Mouse (Mus musculus): ENCODE measurements around the gene Atp8a2. TPM values are rescaled to one million over a fixed set of nuclear protein-coding genes. Genes with fewer than 3 reads are reported as not detected.

Atp8a2 gene
- polyA plus RNA-seq, 1 experiment from 2014 or later, result 13.0 TPM

DNA sequence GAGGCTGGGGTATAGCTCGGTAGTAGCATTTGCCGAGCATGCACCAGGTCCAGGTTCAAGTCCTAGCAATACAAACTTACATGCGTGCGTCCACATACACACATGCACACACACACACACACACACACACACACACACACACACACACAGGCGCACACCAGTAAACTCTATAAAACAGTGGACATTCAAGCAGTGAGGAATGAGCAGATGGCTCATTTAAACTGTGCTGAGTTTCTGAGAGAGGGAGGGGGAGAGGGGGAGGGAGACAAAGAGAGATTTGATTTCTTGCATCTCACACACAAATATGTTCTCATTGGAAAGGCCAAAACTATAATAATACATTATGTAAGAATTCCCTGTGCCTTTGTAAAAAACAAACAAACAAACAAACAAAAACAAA lies 980 bp downstream of the Atp8a2 start:
- ATAC-seq (peak; percentile 54; the same call in 1 of the 2 replicates), DNase-seq (ENCODE audit: low spot score) (peak; percentile 60)
- Histone ChIP-seq H3K4me2 (ENCODE audit: low read length) (no peak overlapping the region), H3K27me3 (replicated peaks; ENCODE audit: control insufficient read depth, insufficient read depth, low read length) (no peaks in the 10 kb centered on the region), H3K36me3 (ENCODE audit: control insufficient read depth, insufficient read depth, low read length) (no peaks in the 10 kb centered on the region), H3K9ac (ENCODE audit: low read length) (no peak overlapping the region), H3K9me3 (replicated peaks; ENCODE audit: control insufficient read depth, low read length) (no peaks in the 10 kb centered on the region), H3K4me3 (ENCODE audit: low read depth, low read length) (no peak overlapping the region), H3K4me1 (ENCODE audit: control insufficient read depth, insufficient read depth, low read length) (no peaks in the 10 kb centered on the region), H3K27ac (ENCODE audit: low read depth, low read length) (no peak overlapping the region)
- WGBS, result 77% methylated on average over 5 of the region's 5 CpGs

DNA sequence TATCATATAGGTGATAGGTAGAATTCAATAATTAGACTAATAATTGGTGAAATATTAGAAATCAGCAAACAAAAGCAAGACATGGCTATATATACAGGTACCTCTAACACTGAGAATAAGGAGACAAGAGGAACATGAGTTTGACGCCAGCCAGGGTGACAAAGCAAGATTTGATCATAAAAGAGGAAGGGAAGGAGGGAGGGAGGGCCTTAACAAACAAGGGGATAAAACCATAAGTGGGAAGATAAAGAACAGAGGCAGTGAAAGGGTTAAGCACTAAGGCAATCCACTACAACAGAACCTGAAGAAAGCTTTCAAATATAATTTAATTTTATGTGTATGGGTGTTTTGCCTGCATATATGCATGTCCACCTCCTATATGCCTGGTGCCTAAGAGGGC lies 2.4 kb downstream of the Atp8a2 start:
- no peaks in the 10 kb centered on the region for H3K4me1 ChIP-seq (ENCODE audit: control insufficient read depth, insufficient read depth, low read length)
- H3K4me3 ChIP-seq (ENCODE audit: low read depth, low read length), result no peak overlapping the region
- H3K9me3 ChIP-seq (replicated peaks; ENCODE audit: control insufficient read depth, low read length), result no peaks in the 10 kb centered on the region
- no peaks in the 10 kb centered on the region for H3K27me3 ChIP-seq (replicated peaks; ENCODE audit: control insufficient read depth, insufficient read depth, low read length)
- H3K9ac ChIP-seq (ENCODE audit: low read length), result no peak overlapping the region
- WGBS, result 90% methylated on average over 1 of the region's 1 CpGs
- ATAC-seq (no peak), DNase-seq (ENCODE audit: low spot score) (no peak)
- H3K27ac ChIP-seq (ENCODE audit: low read depth, low read length), result no peak overlapping the region
- no peaks in the 10 kb centered on the region for H3K36me3 ChIP-seq (ENCODE audit: control insufficient read depth, insufficient read depth, low read length)
- H3K4me2 ChIP-seq (ENCODE audit: low read length), result no peak overlapping the region

DNA sequence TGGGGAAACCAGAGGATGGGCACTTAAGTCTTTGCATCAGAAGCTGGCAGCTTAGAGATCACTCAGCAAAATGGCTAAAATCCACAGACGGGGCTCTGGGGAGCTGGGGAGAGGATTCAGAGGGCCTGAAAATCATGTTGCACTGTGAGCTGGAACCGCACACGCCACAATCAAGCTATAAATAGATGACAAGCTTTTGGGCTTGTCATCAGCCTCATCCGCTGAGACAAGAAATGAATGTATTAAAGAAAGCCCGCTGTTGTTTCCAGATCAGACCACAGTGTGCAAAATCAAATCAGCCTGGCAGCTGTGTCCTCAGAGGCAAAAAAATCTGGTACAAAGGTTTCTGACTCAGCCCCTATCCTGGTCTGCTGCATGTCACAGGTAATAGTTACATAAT lies 7.2 kb downstream of the Atp8a2 start:
- Histone ChIP-seq H3K27me3 (replicated peaks; ENCODE audit: control insufficient read depth, insufficient read depth, low read length) (no peaks in the 10 kb centered on the region), H3K27ac (ENCODE audit: low read depth, low read length) (no peak overlapping the region), H3K9ac (ENCODE audit: low read length) (no peak overlapping the region), H3K9me3 (replicated peaks; ENCODE audit: control insufficient read depth, low read length) (no peaks in the 10 kb centered on the region), H3K36me3 (ENCODE audit: control insufficient read depth, insufficient read depth, low read length) (no peaks in the 10 kb centered on the region), H3K4me1 (ENCODE audit: control insufficient read depth, insufficient read depth, low read length) (no peaks in the 10 kb centered on the region), H3K4me2 (ENCODE audit: low read length) (no peak overlapping the region), H3K4me3 (ENCODE audit: low read depth, low read length) (no peak overlapping the region)
- DNase-seq (ENCODE audit: low spot score) (no peak), ATAC-seq (no peak)
- 91% methylated on average over 5 of the region's 5 CpGs for WGBS

DNA sequence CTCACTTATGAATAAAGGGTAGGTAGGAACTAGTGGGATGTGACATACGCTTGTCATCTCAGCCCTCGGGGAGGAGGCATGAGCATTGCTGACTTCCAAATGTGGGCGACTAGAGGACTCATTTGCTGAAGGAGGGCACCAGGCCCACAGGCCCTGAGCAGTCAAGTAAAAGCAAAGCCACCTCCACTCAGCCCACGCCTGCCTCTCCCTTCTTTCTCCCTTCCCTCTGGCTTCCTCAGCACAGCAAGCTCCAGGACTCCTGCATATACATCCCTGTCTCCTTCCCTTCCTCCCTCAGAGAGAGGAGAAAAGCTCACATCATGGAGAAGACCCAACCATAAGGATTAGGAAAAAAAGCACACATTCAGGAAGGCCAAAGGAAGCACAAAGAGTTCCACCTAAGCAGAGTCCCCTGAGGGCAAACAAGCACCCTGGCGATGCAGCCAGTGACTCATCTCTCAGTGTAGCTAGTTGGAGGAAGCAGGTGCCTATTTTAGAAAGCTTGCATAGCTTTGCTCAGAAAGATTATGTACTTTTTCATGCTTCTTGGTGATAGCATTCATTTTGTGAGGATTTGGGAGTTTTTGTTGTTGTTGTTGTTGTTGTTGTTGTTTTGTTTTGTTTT lies 8.7 kb downstream of the Atp8a2 start:
- Histone ChIP-seq H3K27ac (ENCODE audit: low read depth, low read length) (no peak overlapping the region), H3K9me3 (replicated peaks; ENCODE audit: control insufficient read depth, low read length) (no peaks in the 10 kb centered on the region), H3K4me1 (ENCODE audit: control insufficient read depth, insufficient read depth, low read length) (no peaks in the 10 kb centered on the region), H3K4me2 (ENCODE audit: low read length) (no peak overlapping the region), H3K9ac (ENCODE audit: low read length) (no peak overlapping the region), H3K4me3 (ENCODE audit: low read depth, low read length) (no peak overlapping the region), H3K27me3 (replicated peaks; ENCODE audit: control insufficient read depth, insufficient read depth, low read length) (no peaks in the 10 kb centered on the region), H3K36me3 (ENCODE audit: control insufficient read depth, insufficient read depth, low read length) (no peaks in the 10 kb centered on the region)
- WGBS, result 78% methylated on average over 5 of the region's 5 CpGs
- no peak for ATAC-seq
- no peak for DNase-seq (ENCODE audit: low spot score)

DNA sequence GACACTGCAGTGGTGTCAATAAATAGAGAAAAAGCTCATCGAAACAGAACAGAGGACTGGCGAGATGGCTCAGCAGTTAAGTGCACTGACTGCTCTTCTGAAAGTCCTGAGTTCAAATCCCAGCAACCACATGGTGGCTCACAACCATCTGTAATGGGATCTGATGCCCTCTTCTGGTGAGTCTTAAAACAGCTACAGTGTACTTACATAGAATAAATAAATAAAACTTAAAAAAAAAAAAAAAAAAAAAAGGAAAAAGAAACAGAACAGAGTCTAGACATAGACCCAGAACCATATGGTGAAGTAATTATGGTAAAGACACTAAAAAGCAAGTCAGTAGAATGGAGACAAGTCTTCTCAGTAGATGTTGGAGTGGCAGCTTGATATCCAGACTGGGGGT lies 15.7 kb downstream of the Atp8a2 start:
- WGBS, result 92% methylated on average over 2 of the region's 2 CpGs
- H3K9me3 ChIP-seq (replicated peaks; ENCODE audit: control insufficient read depth, low read length), result no peaks in the 10 kb centered on the region

DNA sequence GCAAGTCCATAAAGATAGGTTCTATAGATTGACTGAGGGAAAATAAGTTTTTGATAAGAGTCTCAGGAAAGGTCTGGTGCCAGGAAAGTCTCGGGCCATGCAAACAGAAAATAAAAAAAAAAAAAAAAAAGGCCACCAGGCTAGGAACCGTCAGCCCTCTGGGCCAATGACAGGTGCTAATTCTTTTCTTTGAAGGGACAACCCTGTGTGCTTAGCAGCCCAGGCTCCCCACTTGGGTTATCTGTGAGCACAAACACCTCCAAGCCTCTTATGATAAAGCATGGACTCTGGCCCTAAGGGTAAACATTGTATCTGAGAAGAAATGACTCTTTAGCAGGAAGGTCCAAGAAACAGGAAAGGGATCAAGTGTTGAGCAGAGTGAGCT lies 18.4 kb downstream of the Atp8a2 start:
- no peaks in the 10 kb centered on the region for H3K4me1 ChIP-seq (ENCODE audit: control insufficient read depth, insufficient read depth, low read length)
- no peak overlapping the region for H3K9ac ChIP-seq (ENCODE audit: low read length)
- no peak overlapping the region for H3K4me3 ChIP-seq (ENCODE audit: low read depth, low read length)
- 49% methylated on average over 2 of the region's 2 CpGs for WGBS
- H3K9me3 ChIP-seq (replicated peaks; ENCODE audit: control insufficient read depth, low read length), result no peaks in the 10 kb centered on the region
- H3K27me3 ChIP-seq (replicated peaks; ENCODE audit: control insufficient read depth, insufficient read depth, low read length), result peaks cover 11% of the 10 kb centered on the region; the same call in 1 of the 2 replicates
- DNase-seq (ENCODE audit: low spot score) (no peak), ATAC-seq (no peak)
- H3K36me3 ChIP-seq (ENCODE audit: control insufficient read depth, insufficient read depth, low read length), result no peaks in the 10 kb centered on the region
- H3K4me2 ChIP-seq (ENCODE audit: low read length), result peak overlapping the region; percentile 97
- no peak overlapping the region for H3K27ac ChIP-seq (ENCODE audit: low read depth, low read length)

More for the DNA sequence above, 15.7 kb downstream of the Atp8a2 start:
- DNase-seq (ENCODE audit: low spot score), result no peak
- H3K36me3 ChIP-seq (ENCODE audit: control insufficient read depth, insufficient read depth, low read length), result no peaks in the 10 kb centered on the region
- ATAC-seq, result no peak
- no peak overlapping the region for H3K9ac ChIP-seq (ENCODE audit: low read length)
- H3K4me3 ChIP-seq (ENCODE audit: low read depth, low read length), result no peak overlapping the region
- no peak overlapping the region for H3K4me2 ChIP-seq (ENCODE audit: low read length)
- H3K27me3 ChIP-seq (replicated peaks; ENCODE audit: control insufficient read depth, insufficient read depth, low read length), result peaks cover 6% of the 10 kb centered on the region; the same call in 1 of the 2 replicates
- no peak overlapping the region for H3K27ac ChIP-seq (ENCODE audit: low read depth, low read length)
- H3K4me1 ChIP-seq (ENCODE audit: control insufficient read depth, insufficient read depth, low read length), result no peaks in the 10 kb centered on the region

DNA sequence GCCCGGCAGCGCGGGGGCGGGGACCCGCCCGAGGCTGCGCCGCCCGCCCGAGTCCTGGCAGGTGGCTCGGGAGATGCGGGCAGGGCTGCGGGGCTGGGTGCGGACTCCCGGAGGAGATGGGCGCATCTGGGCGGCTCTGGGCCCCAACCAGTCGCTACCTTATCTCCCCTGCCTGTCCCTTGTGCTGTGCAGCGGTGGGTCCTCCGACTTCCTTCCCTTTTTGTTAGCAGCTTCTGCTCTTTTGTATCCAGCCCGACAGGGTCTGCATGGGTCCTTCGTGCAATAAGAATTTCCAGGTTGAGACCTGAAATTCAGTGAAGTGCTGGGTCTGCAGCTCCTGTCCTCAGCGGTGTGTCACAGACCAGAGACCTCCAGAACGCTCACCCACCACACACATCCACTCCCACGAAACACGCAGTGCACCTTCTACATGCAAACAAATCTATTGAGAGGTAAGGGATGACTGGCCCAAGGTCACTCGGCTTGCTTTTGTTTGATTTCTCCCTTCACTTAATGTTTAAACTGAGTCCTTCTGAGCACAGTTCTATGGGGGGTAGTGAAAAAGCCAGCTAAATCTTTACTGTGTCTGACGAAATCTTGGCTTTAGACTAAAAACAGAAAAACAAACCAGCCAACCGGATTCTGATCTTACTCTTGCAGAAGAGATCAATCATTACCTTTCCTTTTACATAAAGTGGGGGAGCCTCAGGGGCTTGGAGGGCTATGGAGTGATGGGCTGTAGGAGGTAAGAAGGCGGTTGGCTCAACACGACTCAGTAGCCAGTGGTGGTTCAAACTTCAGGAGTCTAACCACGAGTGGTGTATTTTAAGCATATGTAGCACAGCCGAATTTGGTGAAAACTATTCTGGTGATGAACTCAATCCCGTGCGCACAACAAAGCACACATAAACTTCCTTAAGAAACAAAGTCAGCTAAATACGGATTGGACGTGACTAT lies 19.1 kb downstream of the Atp8a2 start:
- ATAC-seq, result peak; percentile 16
- peak overlapping the region; percentile 76 for H3K4me3 ChIP-seq (ENCODE audit: low read depth, low read length)

DNA sequence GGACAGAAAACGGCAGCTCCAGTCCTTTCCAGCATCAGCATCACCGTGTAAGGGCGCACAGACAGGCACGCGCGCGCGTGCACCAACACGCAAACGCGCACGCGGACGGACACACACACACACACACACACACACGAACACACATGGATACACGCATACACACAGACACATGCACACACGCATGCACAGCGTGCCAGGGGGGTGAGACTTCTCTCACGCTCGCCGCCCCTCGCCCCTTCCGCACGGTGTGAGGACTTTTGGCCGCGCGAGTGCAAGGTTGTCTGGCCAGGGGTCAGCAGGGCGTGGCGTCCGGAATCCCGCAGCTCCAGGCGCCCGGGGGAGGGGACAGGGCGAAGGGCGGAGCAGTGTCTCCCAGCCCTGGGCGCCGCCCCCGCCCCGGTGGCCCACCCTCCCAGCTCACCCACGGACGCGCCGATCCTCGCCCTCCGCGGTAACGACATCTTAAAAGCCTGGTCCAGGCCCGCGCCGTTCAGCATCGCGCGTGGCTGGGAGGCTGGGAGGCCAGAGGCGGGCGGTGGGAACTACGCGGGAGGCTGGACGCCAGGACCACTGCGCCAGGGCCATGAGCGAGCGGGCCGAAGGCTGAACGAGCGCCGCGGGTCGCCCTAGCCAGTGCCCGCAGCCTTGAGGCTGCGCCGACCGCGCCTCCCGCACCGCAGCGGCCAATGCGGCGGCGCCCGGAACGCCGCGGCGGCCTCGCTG lies 19.9 kb downstream of the Atp8a2 start:
- peak; percentile 85 for ATAC-seq

More for the DNA sequence above, 19.1 kb downstream of the Atp8a2 start:
- 0 out of 2 replicates have a peak, but pooled peaks cover 2% of the 10 kb centered on the region for H3K4me1 ChIP-seq (ENCODE audit: control insufficient read depth, insufficient read depth, low read length)
- peak overlapping the region; percentile 97 for H3K4me2 ChIP-seq (ENCODE audit: low read length)
- no peaks in the 10 kb centered on the region for H3K9me3 ChIP-seq (replicated peaks; ENCODE audit: control insufficient read depth, low read length)
- H3K27me3 ChIP-seq (replicated peaks; ENCODE audit: control insufficient read depth, insufficient read depth, low read length), result peaks cover 11% of the 10 kb centered on the region; the same call in 1 of the 2 replicates
- DNase-seq (ENCODE audit: low spot score), result peak; percentile 2
- peak overlapping the region; percentile 71; the same call in 1 of the 2 replicates for H3K27ac ChIP-seq (ENCODE audit: low read depth, low read length)
- 19% methylated on average over 37 of the region's 37 CpGs for WGBS
- peak overlapping the region; percentile 88 for H3K9ac ChIP-seq (ENCODE audit: low read length)
- no peaks in the 10 kb centered on the region for H3K36me3 ChIP-seq (ENCODE audit: control insufficient read depth, insufficient read depth, low read length)

More for the DNA sequence above, 19.9 kb downstream of the Atp8a2 start:
- H3K36me3 ChIP-seq (ENCODE audit: control insufficient read depth, insufficient read depth, low read length), result no peaks in the 10 kb centered on the region
- H3K4me3 ChIP-seq (ENCODE audit: low read depth, low read length), result peak overlapping the region; percentile 76
- peak overlapping the region; percentile 71 for H3K27ac ChIP-seq (ENCODE audit: low read depth, low read length)
- H3K27me3 ChIP-seq (replicated peaks; ENCODE audit: control insufficient read depth, insufficient read depth, low read length), result peaks cover 11% of the 10 kb centered on the region; the same call in 1 of the 2 replicates
- peaks cover 9% of the 10 kb centered on the region for H3K4me1 ChIP-seq (ENCODE audit: control insufficient read depth, insufficient read depth, low read length)
- DNase-seq (ENCODE audit: low spot score), result peak; percentile 77
- H3K9ac ChIP-seq (ENCODE audit: low read length), result peak overlapping the region; percentile 88
- no peaks in the 10 kb centered on the region for H3K9me3 ChIP-seq (replicated peaks; ENCODE audit: control insufficient read depth, low read length)
- WGBS, result 1% methylated on average over 62 of the region's 84 CpGs
- H3K4me2 ChIP-seq (ENCODE audit: low read length), result peak overlapping the region; percentile 97
